Mouse (Mus musculus) NIH3T3 (cell line): ENCODE data around the gene Usf1.

Experiments used
- DNase-seq: peaks from one replicate; pipeline ENCODE4 v3.0.0-alpha.2; 2012; ENCODE audit warnings: low read depth

Gene Usf1

DNA sequence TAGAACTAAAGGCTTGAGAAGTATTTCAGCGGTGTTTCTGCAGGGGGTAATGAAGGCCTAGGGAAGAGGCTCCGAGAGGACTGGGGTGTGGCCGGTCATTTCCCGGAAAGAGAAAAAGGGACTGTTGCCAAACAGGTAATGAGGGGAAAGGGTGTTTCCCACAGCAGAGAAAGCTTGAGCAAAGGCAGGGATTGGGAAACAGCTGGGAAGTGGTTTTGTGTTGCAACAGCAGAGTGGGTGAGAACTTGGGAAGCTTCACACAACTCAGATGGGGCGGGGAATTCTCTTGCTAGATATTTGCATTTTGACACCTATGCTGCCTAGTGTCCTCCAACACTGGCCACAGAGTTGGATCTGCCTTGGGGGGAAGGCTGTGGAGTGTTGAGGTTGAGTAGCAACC lies 41.8 kb downstream of the Usf1 start:
- DNase-seq, result peak; percentile 65

DNA sequence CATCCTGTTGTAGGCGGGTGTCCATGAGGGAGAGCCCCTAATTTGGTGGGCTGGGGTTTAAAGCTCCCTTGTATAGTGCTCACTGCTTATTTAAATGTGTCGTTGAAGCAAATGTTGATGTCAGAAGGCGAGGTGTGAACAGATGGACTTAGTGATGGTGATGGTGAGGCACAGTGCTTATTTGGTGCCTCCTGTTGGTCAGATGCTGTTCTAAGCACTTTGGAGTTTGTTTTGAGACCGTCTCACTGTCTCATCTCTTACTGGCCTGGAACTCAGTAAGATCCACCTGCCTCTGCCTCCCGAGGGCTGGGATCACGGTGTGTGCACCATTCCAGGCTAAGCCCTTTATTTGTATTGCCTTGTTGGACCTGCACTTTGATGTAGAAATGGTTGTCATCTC lies 43.8 kb downstream of the Usf1 start:
- no peak for DNase-seq

DNA sequence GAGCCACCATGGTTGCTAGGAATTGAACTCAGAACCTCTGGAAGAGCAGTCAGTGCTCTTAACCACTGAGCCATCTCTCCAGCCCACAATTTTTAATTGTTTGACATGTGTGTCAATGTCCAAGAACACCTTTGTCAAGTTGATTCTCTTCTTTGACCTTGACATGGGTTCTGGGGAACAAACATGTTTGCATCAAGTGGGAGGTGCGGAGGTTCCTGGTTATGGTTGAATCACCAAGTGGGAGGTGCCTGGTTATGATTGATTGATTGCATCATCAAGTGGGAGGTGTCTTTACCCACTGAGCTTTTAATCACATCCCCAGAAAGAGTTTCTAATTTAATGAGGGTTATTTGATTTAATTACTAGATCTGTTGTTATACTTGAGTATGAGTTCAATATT lies 46.5 kb downstream of the Usf1 start:
- no peak for DNase-seq

DNA sequence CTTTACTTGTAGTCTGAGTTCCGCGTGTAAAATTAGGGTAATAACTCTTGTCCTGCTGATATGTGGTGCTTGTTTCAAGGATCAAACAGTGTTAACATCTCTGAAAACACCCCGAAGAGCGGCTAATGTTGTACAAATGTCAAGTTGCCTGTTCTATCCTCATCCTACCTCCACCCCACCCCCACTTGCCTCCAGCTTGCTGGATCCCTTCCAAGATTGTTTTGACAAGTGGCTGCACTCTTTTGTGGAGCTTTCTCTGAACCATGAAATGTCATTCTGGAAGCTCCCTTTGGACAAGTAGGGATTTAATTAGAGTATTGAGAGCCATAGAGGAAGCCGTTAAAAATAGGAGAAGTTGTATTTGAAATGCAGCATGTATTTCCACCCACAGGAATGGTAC lies 48.7 kb downstream of the Usf1 start:
- DNase-seq, result no peak

DNA sequence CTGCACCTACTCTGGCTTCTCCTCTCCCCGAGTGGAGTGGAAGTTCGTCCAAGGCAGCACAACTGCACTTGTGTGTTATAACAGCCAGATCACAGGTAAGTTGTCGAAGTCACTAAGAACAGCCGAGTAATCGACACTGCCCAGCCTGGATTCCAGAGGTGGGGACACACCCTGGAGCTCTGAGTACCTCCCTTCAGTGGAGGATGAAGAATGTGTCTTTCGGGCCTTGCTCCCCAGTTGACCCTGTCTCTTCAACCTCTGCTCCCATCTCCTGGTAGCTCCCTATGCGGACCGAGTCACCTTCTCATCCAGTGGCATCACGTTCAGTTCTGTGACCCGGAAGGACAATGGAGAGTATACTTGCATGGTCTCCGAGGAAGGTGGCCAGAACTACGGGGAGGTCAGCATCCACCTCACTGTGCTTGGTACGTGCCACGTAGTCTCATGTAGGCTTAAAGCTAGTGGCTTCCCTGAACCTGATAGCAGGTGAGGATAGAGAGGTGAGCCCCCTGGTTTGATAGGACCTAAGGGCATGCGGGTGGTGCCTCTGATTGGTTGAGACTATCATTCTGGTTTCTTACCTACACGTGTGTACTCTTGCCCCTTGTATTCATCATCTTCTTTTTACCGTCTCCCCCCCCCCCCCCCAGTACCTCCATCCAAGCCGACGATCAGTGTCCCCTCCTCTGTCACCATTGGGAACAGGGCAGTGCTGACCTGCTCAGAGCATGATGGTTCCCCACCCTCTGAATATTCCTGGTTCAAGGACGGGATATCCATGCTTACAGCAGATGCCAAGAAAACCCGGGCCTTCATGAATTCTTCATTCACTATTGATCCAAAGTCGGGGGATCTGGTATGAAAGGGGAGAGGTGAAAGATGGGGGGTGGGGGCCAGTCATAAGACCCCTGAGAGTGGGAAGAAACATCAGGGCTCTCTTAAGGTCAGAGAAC lies 49.7 kb downstream of the Usf1 start:
- no peak for DNase-seq

DNA sequence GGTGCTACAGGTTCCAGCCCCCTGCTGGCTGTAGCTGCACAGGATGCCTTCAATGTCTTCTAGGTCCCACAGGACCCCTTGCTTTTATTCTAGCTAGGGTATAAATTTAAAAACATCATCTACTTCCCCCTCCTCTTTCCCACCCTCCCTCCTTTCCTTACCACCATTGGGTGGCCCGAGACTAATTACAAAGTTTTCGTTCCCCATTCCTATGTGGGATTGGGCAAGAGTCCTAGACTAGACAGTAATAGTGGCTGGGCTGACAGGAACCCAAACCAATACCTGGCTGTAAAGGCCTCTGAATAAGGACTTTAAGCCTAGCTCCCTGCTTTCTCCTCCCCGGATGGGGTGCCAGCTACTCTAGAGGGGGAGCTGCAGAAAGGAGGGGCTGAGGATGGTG lies 52.0 kb downstream of the Usf1 start:
- DNase-seq, result no peak

DNA sequence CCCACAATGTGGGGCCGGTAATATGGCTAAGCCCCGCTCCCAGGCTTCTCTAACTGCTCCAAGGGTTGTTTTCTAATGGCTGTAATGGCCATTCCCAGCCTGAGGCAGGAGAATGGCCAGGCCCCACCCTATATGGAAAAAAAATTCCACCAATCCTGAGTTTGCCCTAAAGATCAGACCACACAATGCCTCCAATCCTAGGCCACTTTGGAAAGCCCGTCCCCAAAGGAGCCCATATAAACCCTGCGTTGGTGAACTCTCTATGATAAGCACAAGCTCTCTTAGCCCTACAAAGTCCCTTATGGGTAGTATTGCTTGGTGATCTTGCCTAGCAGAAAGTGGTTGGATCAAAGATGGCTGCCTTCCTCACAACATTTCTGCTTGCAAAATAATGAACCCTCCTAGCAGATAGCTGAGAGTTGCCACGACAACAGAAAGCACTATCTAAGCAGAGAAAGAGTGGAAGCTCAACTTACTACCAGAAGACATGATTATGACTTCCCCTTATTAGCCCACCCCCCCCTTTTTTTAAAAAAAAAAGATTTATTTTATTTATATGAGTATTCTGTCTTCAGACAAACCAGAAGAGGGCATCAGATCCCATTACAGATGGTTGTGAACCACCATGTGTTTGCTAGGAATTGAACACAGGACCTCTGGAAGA lies 54.8 kb downstream of the Usf1 start:
- DNase-seq, result no peak

DNA sequence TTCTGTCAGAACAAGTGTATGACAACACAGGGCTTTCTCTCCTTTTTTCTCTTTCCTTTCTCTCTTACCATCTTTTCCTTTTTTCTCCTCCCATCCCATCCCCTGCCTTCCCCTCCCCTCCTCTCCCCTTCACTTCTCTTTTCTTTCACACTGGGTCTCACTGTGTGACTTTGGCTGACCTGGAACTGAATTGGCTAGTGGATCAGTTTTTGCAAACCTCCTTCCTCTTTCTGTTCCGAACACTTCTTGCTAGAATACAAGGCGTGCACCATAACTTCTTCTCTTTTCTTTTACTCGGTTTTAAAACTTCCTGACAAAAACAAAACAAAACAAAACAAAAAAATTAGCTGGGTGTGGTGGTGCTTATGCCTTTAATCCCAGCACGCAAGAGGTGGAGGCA lies 55.5 kb downstream of the Usf1 start:
- no peak for DNase-seq
